Mouse (Mus musculus) liver, adult 2 months (tissue): ENCODE measurements around the gene Ptk6. TPM values are rescaled to one million over a fixed set of nuclear protein-coding genes. Genes with fewer than 3 reads are reported as not detected.

Experiments
- DNase-seq: peaks from one replicate; pipeline ENCODE4 v3.0.0-alpha.2; 2011; ENCODE audit warnings: low read depth, low spot score; ENCODE audit errors: extremely low read depth
- H3K27ac ChIP-seq: fragments of 200-500 bp; replicated peaks from 2 replicates; pipeline ENCODE4 v1.5.1; 2012; ENCODE audit warnings: low read depth, mild to moderate bottlenecking, control low read depth, inconsistent platforms, low read length; ENCODE audit not compliant: insufficient read depth
- H3K27me3 ChIP-seq: fragments of 200-500 bp; 2 replicates; pipeline ENCODE4 v1.6.1; 2012; ENCODE audit warnings: mild to moderate bottlenecking, moderate library complexity, low read length, inconsistent platforms; ENCODE audit not compliant: control insufficient read depth, insufficient read depth
- H3K36me3 ChIP-seq: fragments of 200-500 bp; 2 replicates; pipeline ENCODE4 v1.6.1; 2012; ENCODE audit warnings: low read length, inconsistent platforms; ENCODE audit not compliant: control insufficient read depth, insufficient read depth
- H3K4me1 ChIP-seq: fragments of 200-500 bp; 2 replicates; pipeline ENCODE4 v1.6.1; 2011; ENCODE audit warnings: low read length; ENCODE audit not compliant: control insufficient read depth, insufficient read depth
- H3K4me3 ChIP-seq: fragments of 200-500 bp; 2 replicates; pipeline ENCODE4 v1.5.1; 2011; ENCODE audit warnings: low read depth, mild to moderate bottlenecking, control low read depth, low read length, moderate library complexity; ENCODE audit not compliant: insufficient read depth
- H3K79me2 ChIP-seq: fragments of 200-500 bp; 2 replicates; pipeline ENCODE4 v1.6.1; 2012; ENCODE audit warnings: inconsistent platforms, mild to moderate bottlenecking, low read length, moderate library complexity; ENCODE audit not compliant: control insufficient read depth, insufficient read depth
- H3K9ac ChIP-seq: fragments of 200-500 bp; 2 replicates; pipeline ENCODE4 v1.6.1; 2012; ENCODE audit warnings: low read depth, mild to moderate bottlenecking, control low read depth, inconsistent platforms, low read length
- CTCF ChIP-seq: fragments of 200-500 bp; IDR thresholded peaks from 2 replicates; pipeline ENCODE4 v1.5.1; 2011; ENCODE audit warnings: low read depth, low read length, control low read depth
- POLR2A ChIP-seq: fragments of 200-500 bp; IDR thresholded peaks from 2 replicates; pipeline ENCODE4 v1.6.1; 2011; ENCODE audit warnings: low read length, control low read depth; ENCODE audit not compliant: insufficient read depth; ENCODE audit errors: extremely low read depth
- WGBS: fragments of 180-500 bp; shearing (Covaris S2); methylation state at CpG from one replicate; pipeline ENCODE4 v1.1.7; 2018; 5-methylcytosine and 5-hydroxymethylcytosine counted together
- polyA plus RNA-seq: library from polyadenylated mRNA; depleted of rRNA; stranded (reverse); fragments of >200 nt; gene quantifications from 2 replicates; pipeline ENCODE4 v1.2.3, GENCODE M21; 2012
- total RNA-seq: library from RNA; depleted of rRNA; stranded (reverse); fragments of >200 nt; gene quantifications from 2 replicates; pipeline ENCODE4 v1.2.3, GENCODE M21; 2014

Gene Ptk6
- total and polyA plus RNA-seq, 2 experiments = 0.83 to 2.5 TPM

GRCm38 (mm10) chr2:181237251-181238014 is 34.8 kb upstream of the Ptk6 start:
- peaks cover 35% of the 10 kb centered on the region for H3K79me2 ChIP-seq
- H3K4me1 ChIP-seq = peaks cover 24% of the 10 kb centered on the region
- TF ChIP-seq POLR2A (no peak), CTCF (no peak)
- H3K36me3 ChIP-seq = peaks cover 38% of the 10 kb centered on the region
- no peak overlapping the region for H3K27ac ChIP-seq
- no peak overlapping the region for H3K9ac ChIP-seq
- no peak overlapping the region for H3K4me3 ChIP-seq
- no peak for DNase-seq
- no peaks in the 10 kb centered on the region for H3K27me3 ChIP-seq
- 88% methylated on average over 17 of the region's 17 CpGs for WGBS

GRCm38 (mm10) chr2:181235681-181236566 is 33.3 kb upstream of the Ptk6 start:
- Histone ChIP-seq H3K36me3 (peaks cover 40% of the 10 kb centered on the region), H3K4me3 (no peak overlapping the region), H3K4me1 (peaks cover 18% of the 10 kb centered on the region), H3K9ac (no peak overlapping the region), H3K27me3 (no peaks in the 10 kb centered on the region), H3K79me2 (peaks cover 26% of the 10 kb centered on the region), H3K27ac (no peak overlapping the region)
- TF ChIP-seq POLR2A = no peak
- peak; percentile 47 for TF ChIP-seq CTCF
- WGBS = 86% methylated on average over 23 of the region's 23 CpGs
- no peak for DNase-seq

- Histone ChIP-seq H3K27ac (no peak overlapping the region), H3K79me2 (peaks cover 14% of the 10 kb centered on the region; the same call in 1 of the 2 replicates), H3K4me3 (no peak overlapping the region), H3K36me3 (peaks cover 48% of the 10 kb centered on the region), H3K9ac (no peak overlapping the region), H3K4me1 (peaks cover 6% of the 10 kb centered on the region), H3K27me3 (no peaks in the 10 kb centered on the region)
- WGBS = 88% methylated on average over 11 of the region's 11 CpGs
- TF ChIP-seq CTCF = no peak
- TF ChIP-seq POLR2A = no peak
- DNase-seq = no peak
Observed at GRCm38 (mm10) chr2:181234680-181235079, 32.1 kb upstream of the Ptk6 start.

DNA sequence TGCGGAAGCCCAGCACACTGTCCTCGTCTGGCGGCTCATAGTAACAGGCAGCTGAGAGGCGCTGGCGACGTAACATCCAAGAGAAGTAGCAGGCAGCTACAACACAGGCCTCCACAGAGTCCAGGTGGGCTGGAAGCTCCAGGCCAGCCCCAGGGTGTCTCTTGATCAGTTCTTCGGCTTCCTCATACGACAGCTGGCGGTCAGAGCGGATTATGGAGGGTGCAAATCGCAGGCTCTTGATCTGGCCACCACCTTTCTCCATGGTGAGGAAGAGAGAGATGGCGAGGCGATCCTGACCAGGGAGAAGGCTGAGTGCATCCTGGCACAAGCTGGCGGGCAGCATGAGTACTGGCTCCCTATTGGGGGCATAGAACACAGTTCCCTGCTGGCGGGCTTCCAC is 30.9 kb upstream of the Ptk6 start:
- TF ChIP-seq POLR2A (no peak), CTCF (no peak)
- H3K4me3 ChIP-seq = no peak overlapping the region
- 96% methylated on average over 15 of the region's 15 CpGs for WGBS
- H3K9ac ChIP-seq = no peak overlapping the region
- no peak for DNase-seq
- no peaks in the 10 kb centered on the region; the same call in 1 of the 2 replicates for H3K4me1 ChIP-seq
- peaks cover 58% of the 10 kb centered on the region for H3K36me3 ChIP-seq
- peaks cover 5% of the 10 kb centered on the region; the same call in 1 of the 2 replicates for H3K79me2 ChIP-seq
- H3K27ac ChIP-seq = no peak overlapping the region
- no peaks in the 10 kb centered on the region for H3K27me3 ChIP-seq

GRCm38 (mm10) chr2:181231171-181231570 is 28.6 kb upstream of the Ptk6 start:
- no peaks in the 10 kb centered on the region for H3K79me2 ChIP-seq
- H3K9ac ChIP-seq = no peak overlapping the region
- no peaks in the 10 kb centered on the region; the same call in 1 of the 2 replicates for H3K4me1 ChIP-seq
- no peak overlapping the region for H3K27ac ChIP-seq
- TF ChIP-seq CTCF (no peak), POLR2A (no peak)
- no peaks in the 10 kb centered on the region for H3K27me3 ChIP-seq
- WGBS = 94% methylated on average over 20 of the region's 20 CpGs
- no peak overlapping the region for H3K4me3 ChIP-seq
- H3K36me3 ChIP-seq = peaks cover 64% of the 10 kb centered on the region
- DNase-seq = no peak

- Histone ChIP-seq H3K36me3 (peaks cover 52% of the 10 kb centered on the region), H3K27me3 (no peaks in the 10 kb centered on the region), H3K9ac (no peak overlapping the region), H3K79me2 (no peaks in the 10 kb centered on the region), H3K27ac (no peak overlapping the region), H3K4me3 (no peak overlapping the region), H3K4me1 (peaks cover 6% of the 10 kb centered on the region)
- WGBS = 76% methylated on average over 1 of the region's 1 CpGs
- TF ChIP-seq CTCF (no peak), POLR2A (no peak)
- DNase-seq = no peak
Observed at GRCm38 (mm10) chr2:181228335-181228734, 25.7 kb upstream of the Ptk6 start.
